Mouse (Mus musculus): ENCODE measurements at regions not wholly inside any gene's neighbourhood (a gene's known extent, or its start where the extent isn't known, plus 50 kb on each side); places are given as distances from the start of the nearest gene placed in this dataset.

GRCm38 (mm10) chr7:135942826-135943225 lies 226.7 kb upstream of the Mki67 start:
- 87% methylated on average over 2 of the region's 2 CpGs for WGBS
- Histone ChIP-seq H3K9me3 (ENCODE audit: control insufficient read depth, low read length) (no peaks in the 10 kb centered on the region), H3K27me3 (ENCODE audit: control insufficient read depth, insufficient read depth, low read length) (no peaks in the 10 kb centered on the region), H3K27ac (replicated peaks; ENCODE audit: low read depth, low read length) (no peak overlapping the region), H3K4me3 (ENCODE audit: low read depth, low read length) (no peak overlapping the region), H3K4me2 (ENCODE audit: low read depth, severe bottlenecking) (no peak overlapping the region), H3K36me3 (ENCODE audit: control insufficient read depth, insufficient read depth, low read length) (no peaks in the 10 kb centered on the region), H3K9ac (ENCODE audit: low read length) (no peak overlapping the region), H3K4me1 (ENCODE audit: control insufficient read depth, insufficient read depth, low read length) (no peaks in the 10 kb centered on the region)
- DNase-seq (ENCODE audit: low spot score), result no peak
- no peak for ATAC-seq (ENCODE audit: insufficient number of reproducible peaks, low FRiP score, low TSS enrichment, low read depth)

- DNase-seq (ENCODE audit: low spot score), result no peak
- Histone ChIP-seq H3K4me2 (ENCODE audit: low read depth, severe bottlenecking) (no peak overlapping the region), H3K27ac (replicated peaks; ENCODE audit: low read depth, low read length) (no peak overlapping the region), H3K9ac (ENCODE audit: low read length) (no peak overlapping the region), H3K4me1 (ENCODE audit: control insufficient read depth, insufficient read depth, low read length) (no peaks in the 10 kb centered on the region), H3K27me3 (ENCODE audit: control insufficient read depth, insufficient read depth, low read length) (no peaks in the 10 kb centered on the region), H3K9me3 (ENCODE audit: control insufficient read depth, low read length) (no peaks in the 10 kb centered on the region), H3K36me3 (ENCODE audit: control insufficient read depth, insufficient read depth, low read length) (no peaks in the 10 kb centered on the region), H3K4me3 (ENCODE audit: low read depth, low read length) (no peak overlapping the region)
- no peak for ATAC-seq (ENCODE audit: insufficient number of reproducible peaks, low FRiP score, low TSS enrichment, low read depth)
- 88% methylated on average over 5 of the region's 5 CpGs for WGBS
Observed at GRCm38 (mm10) chr7:135946071-135946646, 230.0 kb upstream of the Mki67 start.

GRCm38 (mm10) chr7:135961026-135961425 lies 244.9 kb upstream of the Mki67 start:
- DNase-seq (ENCODE audit: low spot score) (no peak), ATAC-seq (ENCODE audit: insufficient number of reproducible peaks, low FRiP score, low TSS enrichment, low read depth) (no peak)
- Histone ChIP-seq H3K4me3 (ENCODE audit: low read depth, low read length) (no peak overlapping the region), H3K9me3 (ENCODE audit: control insufficient read depth, low read length) (no peaks in the 10 kb centered on the region), H3K4me1 (ENCODE audit: control insufficient read depth, insufficient read depth, low read length) (no peaks in the 10 kb centered on the region), H3K27me3 (ENCODE audit: control insufficient read depth, insufficient read depth, low read length) (no peaks in the 10 kb centered on the region), H3K36me3 (ENCODE audit: control insufficient read depth, insufficient read depth, low read length) (no peaks in the 10 kb centered on the region), H3K27ac (replicated peaks; ENCODE audit: low read depth, low read length) (no peak overlapping the region), H3K4me2 (ENCODE audit: low read depth, severe bottlenecking) (no peak overlapping the region), H3K9ac (ENCODE audit: low read length) (no peak overlapping the region)
- WGBS, result 90% methylated on average over 8 of the region's 8 CpGs

GRCm38 (mm10) chr7:135965528-135965927 lies 249.4 kb upstream of the Mki67 start:
- whole genome bisulfite sequencing, result 82% methylated on average over 6 of the region's 6 CpGs
- no peak overlapping the region for H3K27ac ChIP-seq (replicated peaks; ENCODE audit: low read depth, low read length)
- no peak for DNase-seq (ENCODE audit: low spot score)
- no peaks in the 10 kb centered on the region for H3K4me1 ChIP-seq (ENCODE audit: control insufficient read depth, insufficient read depth, low read length)
- no peak overlapping the region for H3K4me3 ChIP-seq (ENCODE audit: low read depth, low read length)
- no peaks in the 10 kb centered on the region for H3K9me3 ChIP-seq (ENCODE audit: control insufficient read depth, low read length)
- H3K27me3 ChIP-seq (ENCODE audit: control insufficient read depth, insufficient read depth, low read length), result no peaks in the 10 kb centered on the region
- no peak overlapping the region for H3K4me2 ChIP-seq (ENCODE audit: low read depth, severe bottlenecking)
- no peak overlapping the region for H3K9ac ChIP-seq (ENCODE audit: low read length)
- ATAC-seq (ENCODE audit: insufficient number of reproducible peaks, low FRiP score, low TSS enrichment, low read depth), result no peak
- no peaks in the 10 kb centered on the region for H3K36me3 ChIP-seq (ENCODE audit: control insufficient read depth, insufficient read depth, low read length)

- no peak for ATAC-seq (ENCODE audit: insufficient number of reproducible peaks, low FRiP score, low TSS enrichment, low read depth)
- 63% methylated on average over 4 of the region's 4 CpGs for WGBS
- Histone ChIP-seq H3K27ac (replicated peaks; ENCODE audit: low read depth, low read length) (no peak overlapping the region), H3K4me3 (ENCODE audit: low read depth, low read length) (no peak overlapping the region), H3K36me3 (ENCODE audit: control insufficient read depth, insufficient read depth, low read length) (no peaks in the 10 kb centered on the region), H3K4me1 (ENCODE audit: control insufficient read depth, insufficient read depth, low read length) (no peaks in the 10 kb centered on the region), H3K9me3 (ENCODE audit: control insufficient read depth, low read length) (no peaks in the 10 kb centered on the region), H3K4me2 (ENCODE audit: low read depth, severe bottlenecking) (no peak overlapping the region), H3K27me3 (ENCODE audit: control insufficient read depth, insufficient read depth, low read length) (no peaks in the 10 kb centered on the region), H3K9ac (ENCODE audit: low read length) (no peak overlapping the region)
- no peak for DNase-seq (ENCODE audit: low spot score)
Observed at GRCm38 (mm10) chr7:135966231-135966630, 250.1 kb upstream of the Mki67 start.

GRCm38 (mm10) chr7:135968638-135969037 lies 252.5 kb upstream of the Mki67 start:
- H3K4me1 ChIP-seq (ENCODE audit: control insufficient read depth, insufficient read depth, low read length), result no peaks in the 10 kb centered on the region
- no peak for ATAC-seq (ENCODE audit: insufficient number of reproducible peaks, low FRiP score, low TSS enrichment, low read depth)
- H3K36me3 ChIP-seq (ENCODE audit: control insufficient read depth, insufficient read depth, low read length), result no peaks in the 10 kb centered on the region
- H3K9ac ChIP-seq (ENCODE audit: low read length), result no peak overlapping the region
- no peaks in the 10 kb centered on the region for H3K9me3 ChIP-seq (ENCODE audit: control insufficient read depth, low read length)
- no peaks in the 10 kb centered on the region for H3K27me3 ChIP-seq (ENCODE audit: control insufficient read depth, insufficient read depth, low read length)
- DNase-seq (ENCODE audit: low spot score), result no peak
- WGBS, result 74% methylated on average over 8 of the region's 8 CpGs
- no peak overlapping the region for H3K4me2 ChIP-seq (ENCODE audit: low read depth, severe bottlenecking)
- H3K27ac ChIP-seq (replicated peaks; ENCODE audit: low read depth, low read length), result no peak overlapping the region
- H3K4me3 ChIP-seq (ENCODE audit: low read depth, low read length), result no peak overlapping the region

- Histone ChIP-seq H3K36me3 (ENCODE audit: control insufficient read depth, insufficient read depth, low read length) (no peaks in the 10 kb centered on the region), H3K4me2 (ENCODE audit: low read depth, severe bottlenecking) (no peak overlapping the region), H3K9ac (ENCODE audit: low read length) (no peak overlapping the region), H3K27me3 (ENCODE audit: control insufficient read depth, insufficient read depth, low read length) (no peaks in the 10 kb centered on the region), H3K27ac (replicated peaks; ENCODE audit: low read depth, low read length) (no peak overlapping the region), H3K9me3 (ENCODE audit: control insufficient read depth, low read length) (no peaks in the 10 kb centered on the region), H3K4me1 (ENCODE audit: control insufficient read depth, insufficient read depth, low read length) (no peaks in the 10 kb centered on the region), H3K4me3 (ENCODE audit: low read depth, low read length) (no peak overlapping the region)
- DNase-seq (ENCODE audit: low spot score), result no peak
- ATAC-seq (ENCODE audit: insufficient number of reproducible peaks, low FRiP score, low TSS enrichment, low read depth), result no peak
- 82% methylated on average over 6 of the region's 6 CpGs for WGBS
Observed at GRCm38 (mm10) chr7:135986021-135986420, 269.9 kb upstream of the Mki67 start.

- Histone ChIP-seq H3K4me2 (ENCODE audit: low read depth, severe bottlenecking) (no peak overlapping the region), H3K4me3 (ENCODE audit: low read depth, low read length) (no peak overlapping the region), H3K27me3 (ENCODE audit: control insufficient read depth, insufficient read depth, low read length) (no peaks in the 10 kb centered on the region), H3K9me3 (ENCODE audit: control insufficient read depth, low read length) (no peaks in the 10 kb centered on the region), H3K4me1 (ENCODE audit: control insufficient read depth, insufficient read depth, low read length) (no peaks in the 10 kb centered on the region), H3K9ac (ENCODE audit: low read length) (no peak overlapping the region), H3K36me3 (ENCODE audit: control insufficient read depth, insufficient read depth, low read length) (no peaks in the 10 kb centered on the region), H3K27ac (replicated peaks; ENCODE audit: low read depth, low read length) (no peak overlapping the region)
- DNase-seq (ENCODE audit: low spot score), result no peak
- 53% methylated on average over 6 of the region's 6 CpGs for WGBS
- ATAC-seq (ENCODE audit: insufficient number of reproducible peaks, low FRiP score, low TSS enrichment, low read depth), result no peak
Observed at GRCm38 (mm10) chr7:135990321-135990720, 274.2 kb upstream of the Mki67 start.

- no peaks in the 10 kb centered on the region; the same call in 1 of the 2 replicates for H3K27me3 ChIP-seq (ENCODE audit: control insufficient read depth, insufficient read depth, low read length)
- H3K4me1 ChIP-seq (ENCODE audit: control insufficient read depth, insufficient read depth, low read length), result peaks cover 11% of the 10 kb centered on the region
- WGBS, result 73% methylated on average over 10 of the region's 10 CpGs
- DNase-seq (ENCODE audit: low spot score) (no peak), ATAC-seq (ENCODE audit: insufficient number of reproducible peaks, low FRiP score, low TSS enrichment, low read depth) (no peak)
- H3K4me2 ChIP-seq (ENCODE audit: low read depth, severe bottlenecking), result no peak overlapping the region
- no peaks in the 10 kb centered on the region for H3K9me3 ChIP-seq (ENCODE audit: control insufficient read depth, low read length)
- H3K9ac ChIP-seq (ENCODE audit: low read length), result no peak overlapping the region
- H3K27ac ChIP-seq (replicated peaks; ENCODE audit: low read depth, low read length), result no peak overlapping the region
- H3K4me3 ChIP-seq (ENCODE audit: low read depth, low read length), result no peak overlapping the region
- no peaks in the 10 kb centered on the region for H3K36me3 ChIP-seq (ENCODE audit: control insufficient read depth, insufficient read depth, low read length)
Observed at GRCm38 (mm10) chr7:135996896-135997295, 280.7 kb upstream of the Mki67 start.

Measured in limb, embryonic 11.5 days (tissue).